Mouse (Mus musculus) lung, postnatal 14 days (tissue): ENCODE measurements at regions not wholly inside any gene's neighbourhood (a gene's known extent, or its start where the extent isn't known, plus 50 kb on each side); places are given as distances from the start of the nearest gene placed in this dataset.

Experiments
- DNase-seq: peaks from one replicate; pipeline ENCODE4 v3.0.0; 2021

- no peak for DNase-seq
Measured at GRCm38 (mm10) chrX:42431851-42432635, 57.4 kb upstream of the Tex13c2 start.
